Mouse (Mus musculus): ENCODE results near the gene Rora.

DNA sequence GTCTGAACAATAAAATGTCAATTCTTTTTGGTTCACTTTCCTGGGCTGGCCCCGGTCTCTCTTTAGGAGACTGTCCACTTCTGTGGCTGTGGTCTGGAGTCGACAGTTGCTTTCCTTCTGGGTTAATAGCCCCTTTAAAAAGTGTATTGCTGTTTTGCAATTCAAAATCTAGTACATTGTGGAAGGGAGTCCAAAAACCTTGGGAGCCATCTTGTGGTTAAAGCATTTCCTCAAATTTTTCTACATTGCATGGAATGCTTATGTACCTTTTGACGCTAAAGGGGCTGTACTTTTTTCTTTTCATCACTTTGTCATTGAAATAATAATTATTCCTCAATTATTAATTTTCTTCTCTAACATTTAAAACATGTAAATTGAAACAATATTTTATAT is 667.0 kb downstream of the Rora start:
- TF ChIP-seq CTCF (IDR thresholded peaks at IDR 0.05; ENCODE audit: control insufficient read depth, insufficient read depth, insufficient read length) (no peak), USF1 (IDR thresholded peaks at IDR 0.05; ENCODE audit: low read depth) (no peak), MYOD1 (IDR thresholded peaks at IDR 0.05; ENCODE audit: control insufficient read depth, insufficient read length, low read depth) (no peak)
